Mouse (Mus musculus) embryonic fibroblast, embryonic 13.5 days (primary cell): ENCODE measurements around the gene Plcl1.

Experiments
- CTCF ChIP-seq: IDR thresholded peaks from 2 replicates; pipeline ENCODE4 v1.5.1; 2011; ENCODE audit warnings: mild to moderate bottlenecking, control low read depth, low read length, moderate library complexity, borderline replicate concordance; ENCODE audit not compliant: insufficient read depth
- POLR2A ChIP-seq: IDR thresholded peaks from 2 replicates; pipeline ENCODE4 v1.6.1; 2011; ENCODE audit warnings: low read depth, mild to moderate bottlenecking, control low read depth, low read length, moderate library complexity

DNA sequence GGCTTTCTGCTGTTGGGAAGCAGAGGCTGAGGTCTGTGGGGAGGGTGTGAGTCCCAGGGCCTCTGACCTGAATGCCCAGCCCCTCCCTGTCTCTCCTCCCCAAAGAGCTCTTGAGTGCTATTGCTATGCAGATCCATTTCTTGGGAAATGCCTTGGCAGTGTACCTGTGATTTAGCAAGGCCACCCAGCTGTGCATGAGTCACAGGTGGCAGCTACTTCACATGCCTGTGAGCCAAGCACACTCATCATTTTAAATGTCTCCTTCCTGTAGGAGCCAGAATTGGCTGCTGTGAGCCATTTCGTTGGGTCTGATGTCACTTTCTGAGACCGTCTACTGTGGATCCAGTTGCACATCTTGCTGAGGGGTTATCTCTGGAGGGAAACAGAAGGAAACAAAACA lies 170.2 kb downstream of the Plcl1 start:
- TF ChIP-seq POLR2A = no peak
- no peak for TF ChIP-seq CTCF
